Mouse (Mus musculus): Measurements from ENCODE around the gene Rnaset2a. TPM values are rescaled to one million over a fixed set of nuclear protein-coding genes. Genes with fewer than 3 reads are reported as not detected.
"Not testable (repeated sequence)": the region's sequence is repeated elsewhere in the genome, so short reads cannot be mapped to it uniquely, and the experiment has no call there.

Gene Rnaset2a
- polyA plus RNA-seq, 1 experiment from 2014 or later: 20.0 TPM

- WGBS: 91% methylated on average over 5 of the region's 8 CpGs
- ATAC-seq (ENCODE audit: low FRiP score); H3K27me3 ChIP-seq (ENCODE audit: control insufficient read depth, insufficient read depth, low read length); H3K27ac ChIP-seq; H3K4me2 ChIP-seq (replicated peaks); H3K9me3 ChIP-seq (ENCODE audit: control insufficient read depth, low read length); H3K9ac ChIP-seq; H3K4me3 ChIP-seq (replicated peaks; ENCODE audit: low read length); DNase-seq (ENCODE audit: low spot score); H3K4me1 ChIP-seq (replicated peaks; ENCODE audit: control insufficient read depth, insufficient read depth, low read length): not testable (repeated sequence)
- peaks cover 39% of the 10 kb centered on the region for H3K36me3 ChIP-seq (replicated peaks; ENCODE audit: control insufficient read depth, insufficient read depth)
Observed at GRCm38 (mm10) chr17:8167436-8167835, 19.5 kb upstream of the Rnaset2a start.

- not testable (repeated sequence) for H3K27ac ChIP-seq
Observed at GRCm38 (mm10) chr17:8166454-8166853, 18.6 kb upstream of the Rnaset2a start.

GRCm38 (mm10) chr17:8165977-8166376, 18.1 kb upstream of the Rnaset2a start:
- not testable (repeated sequence) for H3K9me3 ChIP-seq (ENCODE audit: control insufficient read depth, low read length); ATAC-seq (ENCODE audit: low FRiP score); H3K27me3 ChIP-seq (ENCODE audit: control insufficient read depth, insufficient read depth, low read length); H3K4me1 ChIP-seq (replicated peaks; ENCODE audit: control insufficient read depth, insufficient read depth, low read length); DNase-seq (ENCODE audit: low spot score); H3K27ac ChIP-seq
- 1% methylated on average over 11 of the region's 11 CpGs for WGBS
- Histone ChIP-seq H3K36me3 (replicated peaks; ENCODE audit: control insufficient read depth, insufficient read depth) (peaks cover 25% of the 10 kb centered on the region), H3K4me2 (replicated peaks) (peak overlapping the region; percentile 49), H3K4me3 (replicated peaks; ENCODE audit: low read length) (peak overlapping the region; percentile 44), H3K9ac (peak overlapping the region; percentile 61; the same call in 1 of the 2 replicates)

More at GRCm38 (mm10) chr17:8166454-8166853, 18.6 kb upstream of the Rnaset2a start:
- Histone ChIP-seq H3K4me2 (replicated peaks) (peak overlapping the region; percentile 49), H3K36me3 (replicated peaks; ENCODE audit: control insufficient read depth, insufficient read depth) (peaks cover 29% of the 10 kb centered on the region), H3K4me3 (replicated peaks; ENCODE audit: low read length) (0 out of 2 replicates have a peak overlapping the region, but pooled peaks have one; percentile 44)
- not testable (repeated sequence) for H3K9me3 ChIP-seq (ENCODE audit: control insufficient read depth, low read length); H3K9ac ChIP-seq; ATAC-seq (ENCODE audit: low FRiP score); H3K4me1 ChIP-seq (replicated peaks; ENCODE audit: control insufficient read depth, insufficient read depth, low read length); DNase-seq (ENCODE audit: low spot score); H3K27me3 ChIP-seq (ENCODE audit: control insufficient read depth, insufficient read depth, low read length)
- no CpG with 5 or more reads among the region's 3 CpGs for WGBS

GRCm38 (mm10) chr17:8165608-8165945, 17.7 kb upstream of the Rnaset2a start:
- not testable (repeated sequence) for H3K27me3 ChIP-seq (ENCODE audit: control insufficient read depth, insufficient read depth, low read length); H3K27ac ChIP-seq; H3K9me3 ChIP-seq (ENCODE audit: control insufficient read depth, low read length); ATAC-seq (ENCODE audit: low FRiP score); DNase-seq (ENCODE audit: low spot score); H3K4me1 ChIP-seq (replicated peaks; ENCODE audit: control insufficient read depth, insufficient read depth, low read length)
- peak overlapping the region; percentile 61; the same call in 1 of the 2 replicates for H3K9ac ChIP-seq
- under 1% methylated on average over 35 of the region's 42 CpGs for WGBS
- peak overlapping the region; percentile 44 for H3K4me3 ChIP-seq (replicated peaks; ENCODE audit: low read length)
- H3K4me2 ChIP-seq (replicated peaks): peak overlapping the region; percentile 49
- H3K36me3 ChIP-seq (replicated peaks; ENCODE audit: control insufficient read depth, insufficient read depth): peaks cover 21% of the 10 kb centered on the region

- Histone ChIP-seq H3K9ac (peak within 1 kb of the TSS; percentile 61; the same call in 1 of the 2 replicates), H3K36me3 (replicated peaks; ENCODE audit: control insufficient read depth, insufficient read depth) (peaks cover 14% of the 10 kb centered on the region), H3K4me3 (replicated peaks; ENCODE audit: low read length) (peak within 1 kb of the TSS; percentile 44), H3K27ac (0 out of 2 replicates have a peak within 1 kb of the TSS, but pooled peaks have one; percentile 51), H3K4me2 (replicated peaks) (peak within 1 kb of the TSS; percentile 49)
- H3K27me3 ChIP-seq (ENCODE audit: control insufficient read depth, insufficient read depth, low read length); DNase-seq (ENCODE audit: low spot score); H3K4me1 ChIP-seq (replicated peaks; ENCODE audit: control insufficient read depth, insufficient read depth, low read length); H3K9me3 ChIP-seq (ENCODE audit: control insufficient read depth, low read length): not testable (repeated sequence)
- under 1% methylated on average over 13 of the region's 55 CpGs for WGBS
- ATAC-seq (ENCODE audit: low FRiP score): peak; percentile 98
Observed at GRCm38 (mm10) chr17:8164701-8165607, 17.1 kb upstream of the Rnaset2a start, which contains the start of gene Fgfr1op. Fgfr1op (plus strand) TSS chr17:8165501.

- not testable (repeated sequence) for DNase-seq (ENCODE audit: low spot score); H3K9me3 ChIP-seq (ENCODE audit: control insufficient read depth, low read length); H3K9ac ChIP-seq; ATAC-seq (ENCODE audit: low FRiP score); H3K4me2 ChIP-seq (replicated peaks); H3K27ac ChIP-seq; H3K36me3 ChIP-seq (replicated peaks; ENCODE audit: control insufficient read depth, insufficient read depth); H3K27me3 ChIP-seq (ENCODE audit: control insufficient read depth, insufficient read depth, low read length); H3K4me1 ChIP-seq (replicated peaks; ENCODE audit: control insufficient read depth, insufficient read depth, low read length); H3K4me3 ChIP-seq (replicated peaks; ENCODE audit: low read length)
- 43% methylated on average over 3 of the region's 3 CpGs for WGBS
Observed at GRCm38 (mm10) chr17:8160969-8161368, 13.1 kb upstream of the Rnaset2a start.

GRCm38 (mm10) chr17:8158627-8159026, 10.7 kb upstream of the Rnaset2a start:
- not testable (repeated sequence) for ATAC-seq (ENCODE audit: low FRiP score); DNase-seq (ENCODE audit: low spot score); H3K27ac ChIP-seq; H3K9ac ChIP-seq; H3K36me3 ChIP-seq (replicated peaks; ENCODE audit: control insufficient read depth, insufficient read depth); H3K4me1 ChIP-seq (replicated peaks; ENCODE audit: control insufficient read depth, insufficient read depth, low read length); H3K4me3 ChIP-seq (replicated peaks; ENCODE audit: low read length); H3K4me2 ChIP-seq (replicated peaks); H3K27me3 ChIP-seq (ENCODE audit: control insufficient read depth, insufficient read depth, low read length); H3K9me3 ChIP-seq (ENCODE audit: control insufficient read depth, low read length)
- no CpG with 5 or more reads among the region's 1 CpGs for WGBS

GRCm38 (mm10) chr17:8155982-8156381, 8.1 kb upstream of the Rnaset2a start:
- not testable (repeated sequence) for H3K9me3 ChIP-seq (ENCODE audit: control insufficient read depth, low read length); H3K27ac ChIP-seq; ATAC-seq (ENCODE audit: low FRiP score); H3K4me3 ChIP-seq (replicated peaks; ENCODE audit: low read length); H3K9ac ChIP-seq; H3K4me2 ChIP-seq (replicated peaks); H3K36me3 ChIP-seq (replicated peaks; ENCODE audit: control insufficient read depth, insufficient read depth); DNase-seq (ENCODE audit: low spot score); H3K27me3 ChIP-seq (ENCODE audit: control insufficient read depth, insufficient read depth, low read length); H3K4me1 ChIP-seq (replicated peaks; ENCODE audit: control insufficient read depth, insufficient read depth, low read length)
- WGBS: no CpG with 5 or more reads among the region's 8 CpGs

- H3K4me3 ChIP-seq (replicated peaks; ENCODE audit: low read length); H3K4me1 ChIP-seq (replicated peaks; ENCODE audit: control insufficient read depth, insufficient read depth, low read length); H3K4me2 ChIP-seq (replicated peaks); DNase-seq (ENCODE audit: low spot score); H3K36me3 ChIP-seq (replicated peaks; ENCODE audit: control insufficient read depth, insufficient read depth); H3K27ac ChIP-seq; H3K27me3 ChIP-seq (ENCODE audit: control insufficient read depth, insufficient read depth, low read length); H3K9me3 ChIP-seq (ENCODE audit: control insufficient read depth, low read length); H3K9ac ChIP-seq; ATAC-seq (ENCODE audit: low FRiP score): not testable (repeated sequence)
- WGBS: 86% methylated on average over 6 of the region's 7 CpGs
Observed at GRCm38 (mm10) chr17:8155010-8155409, 7.1 kb upstream of the Rnaset2a start.
